Mouse (Mus musculus) cerebellum, postnatal 10 days (tissue): ENCODE measurements around the gene Myo5a.
A peak's percentile ranks its signal among the peaks of the same experiment; 100 is the strongest.

ENCODE experiments used
- DNase-seq, 2 experiments: peaks; one replicate each; pipeline ENCODE4 v3.0.0; 2021; ENCODE audit warnings: mixed read lengths in 2 of 2

Gene Myo5a

GRCm38 (mm10) chr9:75253158-75253557 lies 182.3 kb downstream of the Myo5a start:
- peak; percentile 31 to 34 for DNase-seq

DNA sequence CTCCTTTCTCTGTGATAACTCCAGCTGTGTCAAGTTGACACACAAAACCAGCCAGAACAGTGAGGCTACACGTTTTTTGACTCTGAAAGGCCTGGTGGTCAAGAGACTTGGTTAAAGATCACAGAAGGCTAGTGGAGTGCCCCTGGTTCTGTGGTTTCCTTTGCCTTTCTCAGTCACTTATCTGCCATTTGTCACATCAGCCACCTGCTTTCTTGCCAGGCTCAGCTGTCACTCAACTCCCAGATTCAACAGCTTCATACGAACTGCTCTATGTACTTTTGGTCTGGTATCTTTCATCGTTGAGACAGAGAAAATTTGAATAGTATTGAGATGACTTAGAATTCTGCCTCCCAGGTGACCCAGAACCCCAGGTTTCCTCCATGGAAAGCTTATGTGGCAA lies 183.0 kb downstream of the Myo5a start:
- no peak for DNase-seq

- peak; percentile 71 for DNase-seq
Observed at GRCm38 (mm10) chr9:75254196-75254955, 183.6 kb downstream of the Myo5a start.

GRCm38 (mm10) chr9:75255820-75256545 lies 185.2 kb downstream of the Myo5a start:
- DNase-seq, result no peak

DNA sequence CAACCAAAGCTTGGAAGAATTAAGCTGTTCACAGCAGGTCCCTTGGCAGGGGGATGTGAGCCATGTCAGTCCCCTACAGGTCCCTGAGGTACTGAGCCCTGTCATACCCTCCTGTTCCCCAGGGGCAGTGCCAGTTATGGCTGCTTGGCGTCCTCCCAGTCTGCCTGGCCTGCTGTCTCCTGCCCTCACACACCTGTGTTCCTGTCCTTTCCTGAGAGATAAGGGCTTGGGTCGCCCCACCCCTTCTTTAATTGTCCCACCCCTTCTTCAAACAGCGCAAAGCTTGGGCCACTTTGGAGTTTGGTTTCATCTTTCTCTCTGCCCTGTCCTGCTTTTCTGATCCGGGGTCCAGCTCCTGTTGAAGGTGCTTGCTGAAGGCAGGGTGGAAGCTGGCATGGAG lies 188.0 kb downstream of the Myo5a start:
- DNase-seq, result no peak

GRCm38 (mm10) chr9:75259656-75260055 lies 188.8 kb downstream of the Myo5a start:
- no peak for DNase-seq

GRCm38 (mm10) chr9:75261332-75261872 lies 190.6 kb downstream of the Myo5a start:
- no peak for DNase-seq

DNA sequence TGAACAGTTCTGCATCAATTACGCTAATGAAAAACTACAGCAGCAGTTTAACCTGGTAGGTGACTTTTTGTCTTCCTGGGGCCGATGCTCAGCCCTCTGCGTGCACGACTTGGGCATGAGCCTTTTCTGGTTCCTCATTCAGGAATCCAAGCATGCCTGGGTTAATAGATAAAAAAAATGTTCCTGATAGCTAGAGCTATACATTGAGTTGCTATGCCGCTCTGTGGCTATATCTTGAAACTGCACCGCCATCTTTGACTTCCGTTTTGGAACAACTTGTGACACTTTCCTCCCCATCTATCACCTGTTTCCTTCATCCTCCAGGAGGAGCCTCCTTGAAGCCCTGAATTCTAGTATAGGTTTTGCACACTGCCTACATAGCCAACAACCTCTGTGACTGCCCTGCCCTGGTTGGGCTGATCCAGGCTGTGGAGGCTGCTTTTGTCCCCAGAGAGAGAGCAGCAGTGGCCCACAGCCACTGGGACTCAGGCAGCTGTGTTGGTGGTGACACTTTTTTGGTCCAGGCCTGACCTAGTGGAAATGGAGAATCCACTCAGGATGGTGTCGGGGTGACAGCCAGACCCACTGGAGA lies 191.5 kb downstream of the Myo5a start:
- peak in 1 of 2 experiments; percentile 22 for DNase-seq

DNA sequence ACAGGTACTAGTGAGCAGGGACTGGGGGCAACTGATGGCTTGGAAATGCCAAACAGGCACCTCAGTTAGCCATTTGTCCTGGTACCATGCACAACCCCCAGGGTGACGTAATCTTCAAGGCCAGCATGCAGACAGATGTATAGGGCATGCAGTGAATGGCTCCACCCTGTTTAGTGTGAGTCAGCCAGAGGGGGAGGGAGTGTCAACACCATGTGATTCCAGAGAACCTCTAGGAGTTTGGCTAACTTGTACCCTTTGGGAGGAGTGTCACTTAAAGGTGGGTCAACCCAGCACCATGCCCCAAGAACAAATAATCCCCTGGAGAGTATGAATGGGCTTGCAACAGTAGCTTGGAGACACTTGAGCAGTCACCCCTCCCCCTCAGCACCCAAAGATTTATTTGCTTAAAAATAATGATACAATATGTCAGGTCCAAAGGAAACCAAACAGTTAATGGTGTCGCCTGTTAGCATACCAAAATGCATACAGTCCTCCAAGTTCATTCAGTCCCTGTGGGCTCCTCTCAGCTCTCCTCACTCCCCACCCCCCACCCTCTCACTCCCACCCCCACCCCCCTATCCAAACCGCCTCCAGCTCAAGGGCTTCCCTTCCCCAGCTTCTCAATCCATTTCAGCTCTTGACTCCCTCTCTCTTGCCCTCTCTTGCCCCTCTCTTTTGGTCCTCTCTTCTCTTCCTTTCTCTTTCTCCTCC lies 193.3 kb downstream of the Myo5a start:
- DNase-seq, result no peak

DNA sequence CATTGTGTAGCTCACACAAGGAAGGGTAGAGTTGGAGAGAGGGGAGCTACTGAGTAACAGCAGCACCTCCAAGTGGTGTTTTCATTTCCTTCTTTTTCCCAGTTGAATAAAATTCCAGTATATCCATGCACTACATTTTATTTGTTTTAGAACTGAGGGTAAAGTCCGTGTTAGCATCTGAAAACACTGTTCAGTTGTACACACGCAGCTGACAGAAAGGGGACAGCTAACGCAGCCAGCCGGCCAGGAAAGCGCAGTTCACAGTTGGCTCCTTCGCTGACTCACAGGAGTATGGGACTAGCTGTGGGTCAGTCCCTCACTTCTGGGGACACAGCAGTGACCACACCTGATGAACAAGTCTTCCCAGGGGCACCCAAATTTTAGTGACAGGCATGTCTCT lies 196.3 kb downstream of the Myo5a start:
- DNase-seq, result no peak

DNA sequence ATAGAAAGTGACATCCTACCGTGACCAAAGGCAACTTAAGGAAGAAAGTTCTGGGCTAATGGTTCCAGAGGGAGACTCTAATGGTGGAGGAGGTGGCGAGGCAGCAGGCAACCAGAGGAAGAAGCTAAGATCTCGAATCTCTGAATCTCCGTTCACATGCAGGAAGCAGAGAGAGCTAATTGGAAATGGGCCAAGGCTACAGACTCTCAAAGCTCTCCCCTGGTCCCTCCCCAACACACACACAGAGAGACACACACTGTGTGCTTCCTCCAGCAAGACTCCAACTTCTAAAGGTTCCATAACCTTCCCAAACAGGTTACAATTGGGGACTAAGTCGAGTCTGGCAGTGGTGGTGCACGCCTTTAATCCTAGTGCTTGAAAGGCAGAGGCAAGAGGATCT lies 199.6 kb downstream of the Myo5a start:
- DNase-seq, result no peak

DNA sequence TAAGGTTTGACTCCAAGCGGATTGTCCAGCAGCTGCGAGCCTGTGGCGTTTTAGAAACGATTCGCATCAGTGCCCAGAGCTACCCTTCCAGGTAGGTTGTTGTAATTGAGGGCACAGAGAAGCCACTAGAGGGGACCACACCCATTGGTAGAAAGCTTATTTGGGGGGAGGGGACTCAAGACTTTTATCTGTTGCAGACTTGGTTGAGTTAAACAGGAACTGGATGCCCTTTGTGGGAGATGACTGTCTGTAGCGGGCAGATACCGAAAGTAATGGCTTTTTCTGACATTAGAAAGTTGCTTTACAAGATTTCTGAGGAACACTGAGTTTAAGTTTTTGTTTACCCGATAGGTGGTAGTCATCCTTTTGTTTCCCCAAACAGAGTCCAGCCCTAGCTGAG lies 200.7 kb downstream of the Myo5a start:
- DNase-seq, result no peak
